Mouse (Mus musculus) stomach, embryonic 16.5 days (tissue): ENCODE data around the gene Ryr1. TPM values are rescaled to one million over a fixed set of nuclear protein-coding genes. Genes with fewer than 3 reads are reported as not detected.

Experiments
- ATAC-seq: fragments of 200-750 bp; cut with Nextera tagmentation; 2 replicates; pipeline ENCODE4 v1.8.0; 2017; ENCODE audit warnings: moderate number of reproducible peaks, moderate TSS enrichment; ENCODE audit not compliant: insufficient read depth, low FRiP score
- H3K27ac ChIP-seq: fragments of 300-500 bp; sonication (generic); 2 replicates; pipeline ENCODE4 v1.5.1; 2014; ENCODE audit warnings: low read length
- H3K27me3 ChIP-seq: fragments of 300-500 bp; sonication (generic); 2 replicates; pipeline ENCODE4 v1.6.1; 2014; ENCODE audit warnings: low read length, control low read depth, mixed read lengths; ENCODE audit not compliant: control insufficient read depth, insufficient read depth
- H3K36me3 ChIP-seq: fragments of 300-500 bp; sonication (generic); 2 replicates; pipeline ENCODE4 v1.6.1; 2014; ENCODE audit warnings: low read length; ENCODE audit not compliant: control insufficient read depth, insufficient read depth
- H3K4me1 ChIP-seq: fragments of 300-500 bp; sonication (generic); 2 replicates; pipeline ENCODE4 v1.6.1; 2014; ENCODE audit warnings: low read length, control low read depth, mixed read lengths; ENCODE audit not compliant: control insufficient read depth, insufficient read depth
- H3K4me2 ChIP-seq: fragments of 300-500 bp; sonication (generic); 2 replicates; pipeline ENCODE4 v1.6.1; 2014; ENCODE audit warnings: low read depth, low read length, mixed read lengths
- H3K4me3 ChIP-seq: fragments of 300-500 bp; sonication (generic); replicated peaks from 2 replicates; pipeline ENCODE4 v1.5.1; 2014; ENCODE audit warnings: mild to moderate bottlenecking, low read length
- H3K9ac ChIP-seq: fragments of 300-500 bp; sonication (generic); 2 replicates; pipeline ENCODE4 v1.6.1; 2014; ENCODE audit warnings: low read length
- H3K9me3 ChIP-seq: fragments of 300-500 bp; sonication (generic); replicated peaks from 2 replicates; pipeline ENCODE4 v1.6.1; 2016; ENCODE audit warnings: low read length, control low read depth; ENCODE audit not compliant: control insufficient read depth
- WGBS: fragments of 180-500 bp; shearing (Covaris S2); extraction: QIAGEN DNeasy Blood & Tissue Kit; methylation state at CpG from one replicate; pipeline ENCODE4 v1.1.7; 2014; 5-methylcytosine and 5-hydroxymethylcytosine counted together
- polyA plus RNA-seq: library from polyadenylated mRNA; unstranded; fragments of >200 nt; fragmentation: Nextera tagmentation; extraction: Ambion mirVana; gene quantifications from 2 replicates; pipeline ENCODE4 v1.2.1, GENCODE M21; 2015

Ryr1 gene
- polyA plus RNA-seq, 1 experiment from 2014 or later = 2.6 TPM

DNA sequence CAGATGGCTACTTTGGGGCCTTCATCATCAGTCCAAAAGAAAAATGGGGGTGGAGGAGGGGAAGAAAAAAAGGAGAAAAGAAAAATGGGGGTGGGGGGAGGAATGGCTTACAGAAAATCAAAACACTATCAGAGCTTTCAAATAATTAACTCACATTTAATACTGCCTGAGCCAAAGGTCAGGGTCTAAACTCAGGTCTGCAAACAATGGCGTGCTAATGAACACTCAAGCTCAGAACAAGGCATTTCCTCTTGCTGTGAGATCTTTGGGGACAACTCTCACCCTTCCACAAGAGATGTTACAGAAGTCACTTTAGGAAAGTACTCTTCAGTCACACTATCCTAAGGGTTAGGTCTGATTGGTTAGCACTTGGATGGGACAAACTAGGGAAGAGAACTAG lies 166.2 kb downstream of the Ryr1 start:
- 21% methylated on average over 1 of the region's 1 CpGs for WGBS
- Histone ChIP-seq H3K9ac (peak overlapping the region; percentile 100), H3K27ac (peak overlapping the region; percentile 95), H3K27me3 (no peaks in the 10 kb centered on the region), H3K36me3 (no peaks in the 10 kb centered on the region), H3K4me2 (peak overlapping the region; percentile 97), H3K4me1 (peaks cover 57% of the 10 kb centered on the region), H3K4me3 (peak overlapping the region; percentile 100), H3K9me3 (no peaks in the 10 kb centered on the region)
- ATAC-seq = no peak

DNA sequence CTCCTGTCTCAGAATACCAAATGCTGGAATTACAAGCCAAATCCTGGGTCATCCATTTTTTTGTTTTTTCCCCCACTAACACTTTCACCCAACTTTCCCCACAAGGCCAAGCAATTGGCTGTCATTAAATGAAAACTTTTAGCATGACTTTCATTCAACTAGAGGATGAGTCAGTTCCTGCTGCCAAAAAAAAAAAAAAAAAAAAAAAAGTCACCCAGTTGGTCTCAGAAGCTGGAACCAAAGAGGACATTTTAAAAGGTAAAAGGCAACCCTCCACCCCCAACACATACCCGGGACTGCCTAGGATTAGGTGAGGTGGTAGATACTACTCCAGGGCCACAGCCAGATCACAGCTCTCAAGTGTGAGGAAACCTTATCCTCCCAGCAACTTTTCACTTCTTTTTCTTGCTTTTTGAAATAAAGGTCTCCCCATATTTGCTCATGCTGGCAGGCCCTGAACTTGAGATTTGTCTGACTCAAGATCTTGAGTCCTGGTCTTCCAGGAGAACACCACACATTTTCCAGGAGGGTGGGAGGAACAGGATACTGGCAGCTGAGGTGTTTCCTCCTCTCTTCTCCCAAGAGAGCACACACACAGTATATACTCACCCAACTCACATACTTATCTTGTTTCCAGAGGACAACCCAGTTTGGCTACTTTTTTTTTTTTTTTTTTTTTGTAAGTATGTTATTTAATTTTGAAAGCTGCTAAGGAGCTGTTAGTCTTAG lies 166.8 kb downstream of the Ryr1 start:
- Histone ChIP-seq H3K9ac (peak overlapping the region; percentile 100), H3K36me3 (no peaks in the 10 kb centered on the region), H3K4me2 (peak overlapping the region; percentile 97), H3K9me3 (no peaks in the 10 kb centered on the region), H3K4me1 (peaks cover 61% of the 10 kb centered on the region), H3K27me3 (no peaks in the 10 kb centered on the region), H3K4me3 (peak overlapping the region; percentile 100; the same call in 1 of the 2 replicates), H3K27ac (peak overlapping the region; percentile 95)
- WGBS = 36% methylated on average over 1 of the region's 1 CpGs
- ATAC-seq = no peak

DNA sequence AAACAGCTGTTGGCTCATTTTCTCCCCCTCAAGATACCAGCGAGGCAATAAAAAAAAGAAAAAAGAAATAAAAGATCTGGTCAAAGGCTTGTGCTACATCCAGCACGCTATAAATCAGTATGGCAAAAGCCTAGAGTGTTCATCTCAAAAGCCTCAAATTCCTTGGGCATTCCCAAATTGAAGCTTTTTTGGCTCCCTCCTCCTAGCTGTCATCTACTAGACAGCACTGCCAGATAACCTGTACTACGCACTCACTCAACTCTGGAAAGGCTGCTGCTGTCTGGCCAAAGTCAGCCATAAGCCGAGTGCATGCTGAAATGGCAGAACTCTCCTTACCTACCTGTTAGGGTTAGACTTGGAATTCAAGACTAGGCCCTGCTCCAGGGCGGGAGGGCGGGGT lies 167.7 kb downstream of the Ryr1 start:
- H3K4me2 ChIP-seq = no peak overlapping the region

DNA sequence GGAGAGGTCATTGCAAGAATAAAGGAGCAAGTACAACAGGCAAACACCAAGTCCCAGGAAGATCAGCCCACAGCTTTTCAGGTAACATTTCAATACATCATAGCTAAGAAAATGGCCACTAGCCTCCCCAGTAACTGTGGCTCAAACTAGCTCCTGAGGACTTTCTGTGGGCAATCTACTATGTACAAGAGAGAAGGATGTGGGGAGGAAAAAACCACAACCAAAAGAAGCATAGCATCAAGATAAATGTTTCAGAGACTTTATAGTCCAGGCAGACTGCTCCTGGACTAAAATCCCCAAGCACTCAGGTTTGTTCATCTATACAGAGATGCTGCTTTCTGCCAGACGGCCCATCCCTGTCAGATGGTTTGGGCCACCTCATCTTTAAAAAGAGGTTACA lies 168.7 kb downstream of the Ryr1 start:
- H3K4me3 ChIP-seq = no peak overlapping the region
- H3K9ac ChIP-seq = no peak overlapping the region
- H3K27me3 ChIP-seq = no peaks in the 10 kb centered on the region
- 82% methylated on average over 1 of the region's 1 CpGs for WGBS
- H3K4me1 ChIP-seq = peaks cover 80% of the 10 kb centered on the region
- H3K9me3 ChIP-seq = no peaks in the 10 kb centered on the region
- no peak for ATAC-seq
- peak overlapping the region; percentile 2; the same call in 1 of the 2 replicates for H3K27ac ChIP-seq
- no peaks in the 10 kb centered on the region for H3K36me3 ChIP-seq
- H3K4me2 ChIP-seq = no peak overlapping the region

More for the DNA sequence above, 167.7 kb downstream of the Ryr1 start:
- ATAC-seq = no peak
- H3K27me3 ChIP-seq = no peaks in the 10 kb centered on the region
- no peak overlapping the region for H3K9ac ChIP-seq
- H3K9me3 ChIP-seq = no peaks in the 10 kb centered on the region
- H3K27ac ChIP-seq = peak overlapping the region; percentile 95
- 67% methylated on average over 6 of the region's 6 CpGs for WGBS
- H3K4me1 ChIP-seq = peaks cover 69% of the 10 kb centered on the region
- no peak overlapping the region for H3K4me3 ChIP-seq
- H3K36me3 ChIP-seq = no peaks in the 10 kb centered on the region

DNA sequence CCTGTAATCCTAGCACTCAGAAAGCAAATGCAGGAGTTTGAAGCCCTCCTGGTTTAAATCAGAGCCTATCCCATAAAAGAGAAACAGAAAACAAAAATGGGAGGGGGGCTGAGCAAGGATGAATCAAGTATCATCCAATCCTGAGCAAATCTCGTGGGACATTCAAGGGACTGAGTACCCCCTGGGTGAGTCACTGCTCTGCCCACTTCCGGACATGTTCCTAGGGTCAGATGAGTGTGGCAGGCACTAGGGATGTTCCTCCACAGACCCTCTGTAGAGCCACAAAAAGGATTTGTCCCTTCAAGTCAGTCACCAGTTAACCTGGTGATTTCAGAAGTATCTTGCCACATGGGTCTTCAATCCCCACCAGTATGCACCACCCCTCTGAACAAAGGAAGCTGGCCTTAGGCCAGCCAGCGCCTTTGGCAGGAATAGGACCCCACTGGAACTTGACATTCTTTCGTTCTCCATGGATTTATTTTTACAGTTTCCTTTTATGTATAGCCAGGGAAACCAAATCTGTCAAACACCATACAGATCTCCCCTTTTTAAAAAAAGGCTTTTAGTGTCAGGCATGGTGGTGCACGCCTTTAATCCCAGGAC lies 169.6 kb downstream of the Ryr1 start:
- Histone ChIP-seq H3K9me3 (no peaks in the 10 kb centered on the region), H3K9ac (no peak overlapping the region), H3K4me1 (peaks cover 84% of the 10 kb centered on the region), H3K27me3 (no peaks in the 10 kb centered on the region), H3K36me3 (no peaks in the 10 kb centered on the region), H3K27ac (peak overlapping the region; percentile 2), H3K4me3 (no peak overlapping the region), H3K4me2 (no peak overlapping the region)
- 44% methylated on average over 5 of the region's 5 CpGs for WGBS
- no peak for ATAC-seq

DNA sequence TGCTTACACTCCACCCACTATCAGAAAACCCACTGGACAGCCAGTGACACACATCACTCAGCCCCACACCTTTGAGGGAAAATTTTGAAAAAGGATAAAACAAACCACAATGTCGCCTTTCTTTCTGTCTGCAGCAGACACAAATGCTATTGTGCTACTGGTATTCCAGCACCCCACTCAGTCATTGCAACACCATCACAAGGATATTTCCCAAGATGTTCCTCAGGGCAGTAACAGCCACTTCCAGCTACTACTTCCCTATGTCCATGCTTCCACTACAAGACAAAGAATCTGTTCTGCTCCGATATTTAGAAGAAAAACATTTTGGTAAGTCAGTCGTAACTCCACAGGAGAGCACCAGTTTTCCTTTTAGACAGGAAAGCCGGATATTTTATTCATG lies 170.2 kb downstream of the Ryr1 start:
- Histone ChIP-seq H3K4me3 (no peak overlapping the region), H3K27ac (peak overlapping the region; percentile 2; the same call in 1 of the 2 replicates), H3K4me2 (no peak overlapping the region), H3K9me3 (no peaks in the 10 kb centered on the region), H3K36me3 (no peaks in the 10 kb centered on the region), H3K9ac (no peak overlapping the region), H3K4me1 (peaks cover 82% of the 10 kb centered on the region), H3K27me3 (no peaks in the 10 kb centered on the region)
- no peak for ATAC-seq
- WGBS = 70% methylated on average over 4 of the region's 4 CpGs

DNA sequence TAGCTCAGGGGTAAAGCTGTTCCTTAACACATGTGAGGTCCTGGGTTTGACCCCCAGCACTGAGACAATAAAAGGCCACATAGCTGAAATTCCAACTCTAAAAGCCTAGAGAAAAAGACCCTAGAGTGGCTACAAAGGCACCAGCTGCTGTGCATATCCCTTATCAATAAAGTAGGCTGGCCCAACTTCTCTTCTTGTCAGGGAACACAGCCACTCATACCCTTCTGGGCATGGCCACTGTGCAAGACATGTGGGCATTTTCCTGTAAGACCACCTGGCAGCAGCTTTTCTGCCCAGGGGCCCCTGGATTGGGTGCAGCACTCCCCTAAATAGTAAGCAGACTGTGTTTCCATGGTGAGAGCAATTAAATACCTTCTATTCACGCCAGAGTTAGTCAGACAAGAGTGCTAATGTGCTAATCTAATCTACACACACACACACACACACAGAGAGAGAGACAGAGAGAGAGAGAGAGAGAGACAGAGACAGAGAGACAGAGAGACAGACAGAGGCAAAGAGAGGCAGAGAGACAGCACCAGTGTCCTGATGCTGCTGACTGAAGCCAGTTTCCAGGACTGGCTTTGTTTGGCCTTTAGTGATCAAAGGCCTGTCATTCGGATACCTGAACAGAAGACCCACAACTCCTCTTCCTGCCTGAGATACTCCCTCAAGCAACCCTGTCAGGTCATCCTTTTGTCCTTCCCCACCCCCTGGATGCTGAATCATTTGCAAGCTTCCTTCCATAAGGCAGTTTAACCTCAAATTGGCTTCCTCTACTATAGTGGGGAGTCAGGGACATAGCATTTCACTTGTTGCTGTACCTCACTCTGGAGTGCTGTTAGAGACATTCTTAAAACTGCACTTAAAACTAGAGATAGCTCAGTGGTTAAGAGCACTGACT lies 171.3 kb downstream of the Ryr1 start:
- 11% methylated on average over 2 of the region's 2 CpGs for WGBS
- H3K9me3 ChIP-seq = no peaks in the 10 kb centered on the region
- peak; percentile 23; the same call in 1 of the 2 replicates for ATAC-seq
- H3K4me2 ChIP-seq = peak overlapping the region; percentile 22; the same call in 1 of the 2 replicates
- H3K27me3 ChIP-seq = no peaks in the 10 kb centered on the region
- peak overlapping the region; percentile 93 for H3K27ac ChIP-seq
- H3K4me3 ChIP-seq = no peak overlapping the region
- H3K36me3 ChIP-seq = no peaks in the 10 kb centered on the region
- H3K9ac ChIP-seq = peak overlapping the region; percentile 54
- H3K4me1 ChIP-seq = peaks cover 80% of the 10 kb centered on the region
